In the genomic region with DNA sequence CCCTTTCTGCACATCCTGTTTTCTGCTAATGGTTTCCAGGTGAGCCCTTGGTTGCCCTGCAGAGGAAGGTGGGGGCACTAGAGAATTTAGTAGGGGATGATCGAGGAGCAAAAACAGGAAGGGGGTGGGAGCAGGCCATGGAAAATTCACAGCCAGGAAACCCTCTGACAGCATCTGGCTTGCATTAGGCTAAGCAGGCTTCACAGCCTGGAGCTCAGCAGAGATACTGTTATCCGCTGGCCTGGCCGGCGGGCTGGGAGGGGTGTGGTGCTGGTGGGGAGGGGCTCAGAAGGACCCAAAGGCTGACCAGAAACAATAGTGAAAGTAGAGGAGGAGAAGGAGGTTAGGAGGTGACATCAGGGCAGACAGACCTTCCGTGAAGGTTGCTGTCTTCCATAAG, we compare ENCODE assay signal across 9 mouse cellular contexts. TPM values are rescaled to one million over a fixed set of nuclear protein-coding genes. Genes with fewer than 3 reads are reported as not detected.
DNase-seq lines count a peak whose midpoint lies in the region; ATAC-seq lines count a peak whose summit lies in the region.
"Had no signal": no experiment of that assay in that cellular context is flagged by ENCODE, and none has a peak within 500 bp of the region (broad histone marks: within the 10 kb centered on the region; RNA-seq: fewer than 3 reads in every experiment).

No protein-coding gene starts in this region.

- no peak for ATAC-seq in forebrain, embryonic 14.5 days
- ATAC-seq in embryonic facial prominence, embryonic 11.5 days (replicated peaks; ENCODE audit: insufficient number of reproducible peaks, low FRiP score, low TSS enrichment, low read depth) = peak; percentile 37
- ATAC-seq in heart, embryonic 15.5 days (replicated peaks; ENCODE audit: insufficient number of reproducible peaks, insufficient read depth, low FRiP score, low read depth) = peak; percentile 51
- peak; percentile 54 for ATAC-seq in liver, embryonic 13.5 days (ENCODE audit: low read depth)
- no peak for ATAC-seq in midbrain, embryonic 15.5 days (replicated peaks)

- H3K36me3 ChIP-seq in forebrain, embryonic 10.5 days (replicated peaks) = no peaks in the 10 kb centered on the region
- H3K36me3 ChIP-seq in forebrain, embryonic 14.5 days (ENCODE audit: control insufficient read depth, insufficient read depth, low read length) = no peaks in the 10 kb centered on the region
- no peaks in the 10 kb centered on the region for H3K36me3 ChIP-seq in embryonic facial prominence, embryonic 11.5 days (replicated peaks; ENCODE audit: control insufficient read depth, insufficient read depth, low read depth, low read length)
- H3K36me3 ChIP-seq in heart, embryonic 15.5 days = no peaks in the 10 kb centered on the region
- peaks cover 14% of the 10 kb centered on the region for H3K36me3 ChIP-seq in liver, embryonic 13.5 days
- no peaks in the 10 kb centered on the region for H3K36me3 ChIP-seq in midbrain, embryonic 15.5 days (replicated peaks)
- H3K36me3 ChIP-seq: lung, embryonic 15.5 days had no signal

- WGBS in forebrain, embryonic 10.5 days = 62% methylated on average over 5 of the region's 5 CpGs
- 78% methylated on average over 5 of the region's 5 CpGs for WGBS in forebrain, embryonic 14.5 days
- 27% methylated on average over 5 of the region's 5 CpGs for WGBS in embryonic facial prominence, embryonic 11.5 days
- 24% methylated on average over 5 of the region's 5 CpGs for WGBS in heart, embryonic 15.5 days
- 11% methylated on average over 5 of the region's 5 CpGs for WGBS in liver, embryonic 13.5 days (ENCODE audit: insufficient replicate concordance)
- 78% methylated on average over 5 of the region's 5 CpGs for WGBS in midbrain, embryonic 15.5 days

- peaks cover 53% of the 10 kb centered on the region for H3K4me1 ChIP-seq in forebrain, embryonic 10.5 days
- peaks cover 8% of the 10 kb centered on the region for H3K4me1 ChIP-seq in forebrain, embryonic 14.5 days (ENCODE audit: control insufficient read depth, insufficient read depth, low read length)
- peaks cover 5% of the 10 kb centered on the region for H3K4me1 ChIP-seq in embryonic facial prominence, embryonic 11.5 days (ENCODE audit: control insufficient read depth, insufficient read depth, low read length)
- H3K4me1 ChIP-seq in heart, embryonic 15.5 days (replicated peaks) = peaks cover 38% of the 10 kb centered on the region
- H3K4me1 ChIP-seq in liver, embryonic 13.5 days (replicated peaks) = peaks cover 86% of the 10 kb centered on the region
- peaks cover 16% of the 10 kb centered on the region for H3K4me1 ChIP-seq in midbrain, embryonic 15.5 days

- no peak overlapping the region for H3K9ac ChIP-seq in forebrain, embryonic 14.5 days (ENCODE audit: low read length)
- no peak overlapping the region for H3K9ac ChIP-seq in embryonic facial prominence, embryonic 11.5 days (replicated peaks; ENCODE audit: low read length)
- no peak overlapping the region for H3K9ac ChIP-seq in heart, embryonic 15.5 days
- H3K9ac ChIP-seq in liver, embryonic 13.5 days = peak overlapping the region; percentile 95
- no peak overlapping the region for H3K9ac ChIP-seq in midbrain, embryonic 15.5 days

- H3K4me3 ChIP-seq in forebrain, embryonic 10.5 days = no peak overlapping the region
- H3K4me3 ChIP-seq in forebrain, embryonic 14.5 days (ENCODE audit: low read depth, low read length) = no peak overlapping the region
- H3K4me3 ChIP-seq in embryonic facial prominence, embryonic 11.5 days (ENCODE audit: low read depth, low read length) = no peak overlapping the region
- no peak overlapping the region for H3K4me3 ChIP-seq in heart, embryonic 15.5 days
- peak overlapping the region; percentile 82 for H3K4me3 ChIP-seq in liver, embryonic 13.5 days (replicated peaks)
- no peak overlapping the region for H3K4me3 ChIP-seq in midbrain, embryonic 15.5 days
- H3K4me3 ChIP-seq: lung, embryonic 15.5 days had no signal

- H3K27me3 ChIP-seq in forebrain, embryonic 10.5 days (ENCODE audit: poor library complexity, severe bottlenecking) = peaks cover 24% of the 10 kb centered on the region
- H3K27me3 ChIP-seq in forebrain, embryonic 14.5 days (replicated peaks; ENCODE audit: control insufficient read depth, insufficient read depth, low read length) = no peaks in the 10 kb centered on the region
- no peaks in the 10 kb centered on the region for H3K27me3 ChIP-seq in embryonic facial prominence, embryonic 11.5 days (ENCODE audit: control insufficient read depth, insufficient read depth, low read length)
- no peaks in the 10 kb centered on the region for H3K27me3 ChIP-seq in heart, embryonic 15.5 days
- no peaks in the 10 kb centered on the region for H3K27me3 ChIP-seq in liver, embryonic 13.5 days
- no peaks in the 10 kb centered on the region for H3K27me3 ChIP-seq in midbrain, embryonic 15.5 days (replicated peaks)
- H3K27me3 ChIP-seq: lung, embryonic 15.5 days had no signal

- H3K9me3 ChIP-seq in forebrain, embryonic 10.5 days = no peaks in the 10 kb centered on the region
- H3K9me3 ChIP-seq in forebrain, embryonic 14.5 days (replicated peaks; ENCODE audit: control insufficient read depth, low read length) = no peaks in the 10 kb centered on the region
- H3K9me3 ChIP-seq in embryonic facial prominence, embryonic 11.5 days (replicated peaks; ENCODE audit: control insufficient read depth, low read length) = no peaks in the 10 kb centered on the region
- no peaks in the 10 kb centered on the region for H3K9me3 ChIP-seq in heart, embryonic 15.5 days (replicated peaks)
- no peaks in the 10 kb centered on the region for H3K9me3 ChIP-seq in liver, embryonic 13.5 days (replicated peaks)
- no peaks in the 10 kb centered on the region for H3K9me3 ChIP-seq in midbrain, embryonic 15.5 days
- H3K9me3 ChIP-seq: lung, embryonic 15.5 days had no signal

- peak; percentile 60 for DNase-seq in forebrain, embryonic 10.5 days (ENCODE audit: extremely low spot score, low spot score)
- no peak for DNase-seq in forebrain, embryonic 14.5 days (ENCODE audit: low spot score)
- peak; percentile 95 for DNase-seq in embryonic facial prominence, embryonic 11.5 days (ENCODE audit: low spot score)
- peak; percentile 72 for DNase-seq in liver, embryonic 13.5 days
- DNase-seq in retina, postnatal 1 day = no peak
- DNase-seq in ovary, postnatal 14 days (ENCODE audit: low spot score) = no peak

- no peak overlapping the region for H3K4me2 ChIP-seq in forebrain, embryonic 14.5 days (ENCODE audit: low read length)
- no peak overlapping the region for H3K4me2 ChIP-seq in embryonic facial prominence, embryonic 11.5 days (ENCODE audit: low read depth, low read length)
- H3K4me2 ChIP-seq in heart, embryonic 15.5 days = no peak overlapping the region
- peak overlapping the region; percentile 98 for H3K4me2 ChIP-seq in liver, embryonic 13.5 days
- H3K4me2 ChIP-seq in midbrain, embryonic 15.5 days = no peak overlapping the region
- H3K4me2 ChIP-seq: lung, embryonic 15.5 days had no signal

- H3K27ac ChIP-seq in forebrain, embryonic 10.5 days = peak overlapping the region; percentile 81
- H3K27ac ChIP-seq in forebrain, embryonic 14.5 days (ENCODE audit: low read depth, low read length) = no peak overlapping the region
- H3K27ac ChIP-seq in embryonic facial prominence, embryonic 11.5 days (replicated peaks; ENCODE audit: low read depth, low read length) = peak overlapping the region; percentile 81
- H3K27ac ChIP-seq in heart, embryonic 15.5 days = peak overlapping the region; percentile 88
- H3K27ac ChIP-seq in liver, embryonic 13.5 days = peak overlapping the region; percentile 99
- H3K27ac ChIP-seq in midbrain, embryonic 15.5 days = no peak overlapping the region

RNA-seq across cellular contexts. Expression of a gene that starts 12.4 kb away (rescaled TPM):
- polyA plus RNA-seq in forebrain, embryonic 10.5 days (2016; fragmentation: Nextera tagmentation; extraction: Ambion mirVana) = 39.3 and 39.8 TPM in 2 replicates
- 20.6 and 21.5 TPM in 2 replicates for polyA plus RNA-seq in forebrain, embryonic 14.5 days (2014; fragmentation: Nextera tagmentation; extraction: Ambion mirVana)
- polyA plus RNA-seq in embryonic facial prominence, embryonic 11.5 days (2014; fragmentation: Nextera tagmentation; extraction: Ambion mirVana) = 53.8 and 56.4 TPM in 2 replicates
- 21.8 and 30.0 TPM in 2 replicates for polyA plus RNA-seq in heart, embryonic 15.5 days (2015; fragmentation: Nextera tagmentation; extraction: Ambion mirVana)
- 196 and 207 TPM in 2 replicates for polyA plus RNA-seq in liver, embryonic 13.5 days (2015; fragmentation: Nextera tagmentation; extraction: Ambion mirVana)
- 24.5 and 29.2 TPM in 2 replicates for polyA plus RNA-seq in midbrain, embryonic 15.5 days (2015; fragmentation: Nextera tagmentation; extraction: Ambion mirVana)

RNA-seq across cellular contexts. Expression of a gene that starts 12.5 kb away (rescaled TPM):
- polyA plus RNA-seq in forebrain, embryonic 10.5 days (2016; fragmentation: Nextera tagmentation; extraction: Ambion mirVana) = 2.1 and 2.3 TPM in 2 replicates
- polyA plus RNA-seq in forebrain, embryonic 14.5 days (2014; fragmentation: Nextera tagmentation; extraction: Ambion mirVana) = 1.1 and 1.4 TPM in 2 replicates
- polyA plus RNA-seq in embryonic facial prominence, embryonic 11.5 days (2014; fragmentation: Nextera tagmentation; extraction: Ambion mirVana) = 1.7 and 1.9 TPM in 2 replicates
- polyA plus RNA-seq in heart, embryonic 15.5 days (2015; fragmentation: Nextera tagmentation; extraction: Ambion mirVana) = 0.19 and 0.25 TPM in 2 replicates
- polyA plus RNA-seq in liver, embryonic 13.5 days (2015; fragmentation: Nextera tagmentation; extraction: Ambion mirVana) = 0.17 and 0.20 TPM in 2 replicates
- 1.7 and 3.2 TPM in 2 replicates for polyA plus RNA-seq in midbrain, embryonic 15.5 days (2015; fragmentation: Nextera tagmentation; extraction: Ambion mirVana)

RNA-seq across cellular contexts. Expression of a gene that starts 27.5 kb away (rescaled TPM):
- 4.6 and 5.5 TPM in 2 replicates for polyA plus RNA-seq in forebrain, embryonic 10.5 days (2016; fragmentation: Nextera tagmentation; extraction: Ambion mirVana)
- 9.6 and 12.5 TPM in 2 replicates for polyA plus RNA-seq in forebrain, embryonic 14.5 days (2014; fragmentation: Nextera tagmentation; extraction: Ambion mirVana)
- polyA plus RNA-seq in embryonic facial prominence, embryonic 11.5 days (2014; fragmentation: Nextera tagmentation; extraction: Ambion mirVana) = 3.7 TPM in 2 replicates
- polyA plus RNA-seq in heart, embryonic 15.5 days (2015; fragmentation: Nextera tagmentation; extraction: Ambion mirVana) = 39.4 and 43.9 TPM in 2 replicates
- polyA plus RNA-seq in liver, embryonic 13.5 days (2015; fragmentation: Nextera tagmentation; extraction: Ambion mirVana) = 5.3 and 7.3 TPM in 2 replicates
- 25.8 and 27.1 TPM in 2 replicates for polyA plus RNA-seq in midbrain, embryonic 15.5 days (2015; fragmentation: Nextera tagmentation; extraction: Ambion mirVana)

RNA-seq across cellular contexts. Expression of a gene that starts 33.5 kb away (rescaled TPM):
- polyA plus RNA-seq in forebrain, embryonic 10.5 days (2016; fragmentation: Nextera tagmentation; extraction: Ambion mirVana) = 1,226 and 1,339 TPM in 2 replicates
- polyA plus RNA-seq in forebrain, embryonic 14.5 days (2014; fragmentation: Nextera tagmentation; extraction: Ambion mirVana) = 1,442 and 1,550 TPM in 2 replicates
- polyA plus RNA-seq in embryonic facial prominence, embryonic 11.5 days (2014; fragmentation: Nextera tagmentation; extraction: Ambion mirVana) = 1,303 and 1,312 TPM in 2 replicates
- 1,879 and 1,985 TPM in 2 replicates for polyA plus RNA-seq in heart, embryonic 15.5 days (2015; fragmentation: Nextera tagmentation; extraction: Ambion mirVana)
- 5,062 and 5,153 TPM in 2 replicates for polyA plus RNA-seq in liver, embryonic 13.5 days (2015; fragmentation: Nextera tagmentation; extraction: Ambion mirVana)
- polyA plus RNA-seq in midbrain, embryonic 15.5 days (2015; fragmentation: Nextera tagmentation; extraction: Ambion mirVana) = 1,452 and 1,467 TPM in 2 replicates

Comparison
In these comparisons a context has a peak if more than half of its experiments do, and no peak if none do; other contexts are left out.
1. DNase-seq: peak in forebrain, embryonic 10.5 days (single experiment), embryonic facial prominence, embryonic 11.5 days (single experiment) and liver, embryonic 13.5 days (single experiment); none in forebrain, embryonic 14.5 days (single experiment), retina, postnatal 1 day (single experiment) and ovary, postnatal 14 days (single experiment).
2. H3K27ac ChIP-seq: peak in forebrain, embryonic 10.5 days (single experiment), embryonic facial prominence, embryonic 11.5 days (single experiment), heart, embryonic 15.5 days (single experiment) and liver, embryonic 13.5 days (single experiment); none in forebrain, embryonic 14.5 days (single experiment) and midbrain, embryonic 15.5 days (single experiment).
3. ATAC-seq: peak in embryonic facial prominence, embryonic 11.5 days (single experiment), heart, embryonic 15.5 days (single experiment) and liver, embryonic 13.5 days (single experiment); none in forebrain, embryonic 14.5 days (single experiment) and midbrain, embryonic 15.5 days (single experiment).